In the genomic region with DNA sequence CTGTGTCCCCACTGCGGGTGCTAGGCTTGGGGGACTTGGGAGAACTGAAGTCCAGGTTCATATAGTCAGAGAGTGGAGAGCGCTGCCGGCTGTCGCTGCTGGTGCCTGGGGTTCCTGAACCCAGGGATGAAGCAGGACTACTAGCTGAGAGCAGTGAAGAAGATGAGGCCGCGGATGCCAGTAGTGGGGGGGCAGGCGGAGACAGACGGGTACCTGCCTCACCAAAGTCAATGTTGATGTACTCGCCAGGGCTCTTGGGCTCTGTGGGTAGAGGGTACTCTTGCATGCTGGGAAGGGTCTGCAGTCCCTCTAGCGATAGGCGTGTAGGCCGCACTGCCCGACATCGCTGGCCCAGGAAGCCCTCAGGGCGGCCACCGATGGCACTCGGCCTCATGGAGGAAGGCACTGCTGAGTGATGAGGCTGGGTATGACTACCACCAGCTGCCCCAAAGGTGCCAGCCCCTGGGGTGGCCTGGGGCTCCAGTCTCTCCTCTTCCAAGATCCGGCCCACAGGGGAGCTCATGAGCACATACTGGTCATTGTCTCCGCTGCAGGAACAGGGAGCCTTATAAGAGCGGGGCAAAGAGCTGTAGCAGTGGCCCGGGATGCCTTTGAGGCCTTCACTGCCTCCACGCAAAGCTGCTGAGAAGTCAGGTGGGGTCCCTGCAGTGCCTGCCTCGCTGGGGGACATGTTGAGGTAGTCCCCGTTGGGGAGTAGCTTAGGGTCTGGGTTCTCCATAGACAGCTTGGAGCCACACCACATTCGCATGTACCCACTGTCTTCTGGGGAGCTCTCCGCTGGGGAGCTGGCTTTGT, we compare ENCODE assay signal across 7 mouse cellular contexts. TPM values are rescaled to one million over a fixed set of nuclear protein-coding genes. Genes with fewer than 3 reads are reported as not detected.
DNase-seq lines count a peak whose midpoint lies in the region; ATAC-seq lines count a peak whose summit lies in the region.

No protein-coding gene starts in this region.

- H3K27ac ChIP-seq in hindbrain, embryonic 12.5 days, result no peak overlapping the region
- H3K27ac ChIP-seq in midbrain, embryonic 11.5 days (ENCODE audit: low read depth, low read length), result no peak overlapping the region

- peak overlapping the region; percentile 100 for H3K4me3 ChIP-seq in megakaryocyte, embryonic 14.5 days (replicated peaks)
- peak overlapping the region; percentile 57 for H3K4me3 ChIP-seq in hindbrain, embryonic 12.5 days
- H3K4me3 ChIP-seq in midbrain, embryonic 11.5 days (ENCODE audit: low read depth, low read length), result peak overlapping the region; percentile 70

- H3K4me1 ChIP-seq in megakaryocyte, embryonic 14.5 days, result peaks cover 55% of the 10 kb centered on the region
- H3K4me1 ChIP-seq in hindbrain, embryonic 12.5 days, result peaks cover 70% of the 10 kb centered on the region
- peaks cover 72% of the 10 kb centered on the region for H3K4me1 ChIP-seq in midbrain, embryonic 11.5 days (ENCODE audit: control insufficient read depth, insufficient read depth, low read length)

- H3K27me3 ChIP-seq in megakaryocyte, embryonic 14.5 days (replicated peaks), result no peaks in the 10 kb centered on the region
- no peaks in the 10 kb centered on the region for H3K27me3 ChIP-seq in hindbrain, embryonic 12.5 days
- H3K27me3 ChIP-seq in midbrain, embryonic 11.5 days (ENCODE audit: control insufficient read depth, insufficient read depth, low read length), result no peaks in the 10 kb centered on the region

- peak overlapping the region; percentile 78 for H3K9ac ChIP-seq in hindbrain, embryonic 12.5 days
- H3K9ac ChIP-seq in midbrain, embryonic 11.5 days (ENCODE audit: low read length), result peak overlapping the region; percentile 84

- ATAC-seq in megakaryocyte, adult 5-6 weeks (ENCODE audit: poor library complexity, severe bottlenecking), result no peak
- ATAC-seq in hindbrain, embryonic 12.5 days (ENCODE audit: low FRiP score), result no peak
- ATAC-seq in midbrain, embryonic 11.5 days (ENCODE audit: low FRiP score), result no peak
- ATAC-seq in megakaryocyte progenitor cell, adult 5-6 weeks (replicated peaks; ENCODE audit: poor library complexity), result no peak

- peak; percentile 49 to 51 for DNase-seq in cerebellum, postnatal 10 days
- no peak for DNase-seq in midbrain, embryonic 11.5 days (ENCODE audit: low spot score, missing footprints)
- no peak for DNase-seq in gastrocnemius, adult 8-10 months (ENCODE audit: low spot score in 2 of 2)

- H3K9me3 ChIP-seq in megakaryocyte, embryonic 14.5 days, result no peaks in the 10 kb centered on the region
- H3K9me3 ChIP-seq in hindbrain, embryonic 12.5 days (replicated peaks), result no peaks in the 10 kb centered on the region
- H3K9me3 ChIP-seq in midbrain, embryonic 11.5 days (ENCODE audit: control insufficient read depth, low read length), result no peaks in the 10 kb centered on the region

- H3K4me2 ChIP-seq in hindbrain, embryonic 12.5 days (replicated peaks), result peak overlapping the region; percentile 91
- peak overlapping the region; percentile 94 for H3K4me2 ChIP-seq in midbrain, embryonic 11.5 days

- H3K36me3 ChIP-seq in megakaryocyte, embryonic 14.5 days (replicated peaks; ENCODE audit: low read length), result peaks cover 72% of the 10 kb centered on the region
- 0 out of 2 replicates have a peak, but pooled peaks cover 8% of the 10 kb centered on the region for H3K36me3 ChIP-seq in hindbrain, embryonic 12.5 days
- no peaks in the 10 kb centered on the region; the same call in 1 of the 2 replicates for H3K36me3 ChIP-seq in midbrain, embryonic 11.5 days (ENCODE audit: control insufficient read depth, insufficient read depth, low read length)

- 87% methylated on average over 26 of the region's 26 CpGs for WGBS in hindbrain, embryonic 12.5 days
- 87% methylated on average over 26 of the region's 26 CpGs for WGBS in midbrain, embryonic 11.5 days

RNA-seq across cellular contexts. Expression of gene Irs2, which starts 2.6 kb away (rescaled TPM):
- polyA plus RNA-seq in megakaryocyte, embryonic 14.5 days (2012; ENCODE audit: insufficient read depth, low replicate concordance), result 77.5 and 176 TPM in 2 replicates
- 12.3 and 12.5 TPM in 2 replicates for total RNA-seq in megakaryocyte, adult 5-6 weeks (2015)
- 7.6 and 10.9 TPM in 2 replicates for total RNA-seq in megakaryocyte, adult 5-6 weeks (2017)
- polyA plus RNA-seq in hindbrain, embryonic 12.5 days (2016; fragmentation: Nextera tagmentation; extraction: Ambion mirVana), result 9.8 and 10.4 TPM in 2 replicates
- 5.2 and 6.2 TPM in 2 replicates for polyA plus RNA-seq in midbrain, embryonic 11.5 days (2014; fragmentation: Nextera tagmentation; extraction: Ambion mirVana)
- 4.6 and 6.0 TPM in 2 replicates for total RNA-seq in megakaryocyte progenitor cell, adult 5-6 weeks (2015)
- 2.7 and 4.9 TPM in 2 replicates for total RNA-seq in megakaryocyte progenitor cell, adult 5-6 weeks (2017)
- 10 to 100 TPM; 12.4 to 21.6 (median 15.2) TPM for total RNA-seq in gastrocnemius, adult 8-10 months (2022)

Comparison
In these comparisons a context has a peak if more than half of its experiments do, and no peak if none do; other contexts are left out.
1. DNase-seq: peak in cerebellum, postnatal 10 days (2 of 2); none in midbrain, embryonic 11.5 days (single experiment) and gastrocnemius, adult 8-10 months (0 of 2).
2. Peak in every context shown above with its lines, with median percentiles within 50 percentile points of each other: H3K4me3 ChIP-seq.